Mouse (Mus musculus): Measurements from ENCODE around the gene Wdr77. TPM values are rescaled to one million over a fixed set of nuclear protein-coding genes. Genes with fewer than 3 reads are reported as not detected.
"Not testable (repeated sequence)": the region's sequence is repeated elsewhere in the genome, so short reads cannot be mapped to it uniquely, and the experiment has no call there.

Wdr77 gene
- polyA plus RNA-seq (2015; fragmentation: Nextera tagmentation; extraction: Ambion mirVana): 85.9 and 86.6 TPM in 2 replicates

GRCm38 (mm10) chr3:105958974-105959580, at the start of gene Wdr77:
TSS of gene Wdr77 (plus strand) at chr3:105959369.
- Histone ChIP-seq H3K4me2 (ENCODE audit: low read depth, low read length) (peak within 1 kb of the TSS; percentile 96), H3K9ac (ENCODE audit: low read length) (peak within 1 kb of the TSS; percentile 97), H3K27me3 (ENCODE audit: control insufficient read depth, insufficient read depth, low read length) (no peaks in the 10 kb centered on the region), H3K4me1 (ENCODE audit: control insufficient read depth, insufficient read depth, low read length) (peaks cover 26% of the 10 kb centered on the region), H3K4me3 (ENCODE audit: low read length) (peak within 1 kb of the TSS; percentile 95), H3K36me3 (ENCODE audit: control insufficient read depth, insufficient read depth) (peaks cover 27% of the 10 kb centered on the region), H3K27ac (ENCODE audit: low read length) (peak within 1 kb of the TSS; percentile 94), H3K9me3 (replicated peaks; ENCODE audit: control insufficient read depth, low read length) (no peaks in the 10 kb centered on the region)
- under 1% methylated on average over 52 of the region's 52 CpGs for WGBS
- ATAC-seq (replicated peaks; ENCODE audit: extremely low read depth, insufficient read depth, low FRiP score): peak; percentile 97

GRCm38 (mm10) chr3:105910519-105911190, 48.5 kb upstream of the Wdr77 start:
- no peaks in the 10 kb centered on the region for H3K27me3 ChIP-seq (ENCODE audit: control insufficient read depth, insufficient read depth, low read length)
- WGBS: 67% methylated on average over 11 of the region's 11 CpGs
- ATAC-seq (replicated peaks; ENCODE audit: extremely low read depth, insufficient read depth, low FRiP score): no peak

GRCm38 (mm10) chr3:105912097-105912880, 46.9 kb upstream of the Wdr77 start:
- ATAC-seq (replicated peaks; ENCODE audit: extremely low read depth, insufficient read depth, low FRiP score): no peak
- 54% methylated on average over 9 of the region's 9 CpGs for WGBS
- H3K9ac ChIP-seq (ENCODE audit: low read length): no peak overlapping the region

More at GRCm38 (mm10) chr3:105910519-105911190, 48.5 kb upstream of the Wdr77 start:
- no peak overlapping the region for H3K27ac ChIP-seq (ENCODE audit: low read length)
- no peak overlapping the region for H3K4me2 ChIP-seq (ENCODE audit: low read depth, low read length)
- no peak overlapping the region for H3K4me3 ChIP-seq (ENCODE audit: low read length)
- no peaks in the 10 kb centered on the region for H3K36me3 ChIP-seq (ENCODE audit: control insufficient read depth, insufficient read depth)
- no peak overlapping the region for H3K9ac ChIP-seq (ENCODE audit: low read length)
- no peaks in the 10 kb centered on the region for H3K9me3 ChIP-seq (replicated peaks; ENCODE audit: control insufficient read depth, low read length)
- peaks cover 20% of the 10 kb centered on the region for H3K4me1 ChIP-seq (ENCODE audit: control insufficient read depth, insufficient read depth, low read length)

GRCm38 (mm10) chr3:105913839-105914681, 45.1 kb upstream of the Wdr77 start:
- Histone ChIP-seq H3K9me3 (replicated peaks; ENCODE audit: control insufficient read depth, low read length) (no peaks in the 10 kb centered on the region), H3K4me1 (ENCODE audit: control insufficient read depth, insufficient read depth, low read length) (peaks cover 24% of the 10 kb centered on the region), H3K36me3 (ENCODE audit: control insufficient read depth, insufficient read depth) (no peaks in the 10 kb centered on the region), H3K27me3 (ENCODE audit: control insufficient read depth, insufficient read depth, low read length) (no peaks in the 10 kb centered on the region), H3K27ac (ENCODE audit: low read length) (peak overlapping the region; percentile 50), H3K4me3 (ENCODE audit: low read length) (no peak overlapping the region), H3K9ac (ENCODE audit: low read length) (no peak overlapping the region), H3K4me2 (ENCODE audit: low read depth, low read length) (peak overlapping the region; percentile 41; the same call in 1 of the 2 replicates)
- 12% methylated on average over 10 of the region's 10 CpGs for WGBS
- peak; percentile 64; the same call in 1 of the 2 replicates for ATAC-seq (replicated peaks; ENCODE audit: extremely low read depth, insufficient read depth, low FRiP score)

More at GRCm38 (mm10) chr3:105912097-105912880, 46.9 kb upstream of the Wdr77 start:
- Histone ChIP-seq H3K27me3 (ENCODE audit: control insufficient read depth, insufficient read depth, low read length) (no peaks in the 10 kb centered on the region), H3K9me3 (replicated peaks; ENCODE audit: control insufficient read depth, low read length) (no peaks in the 10 kb centered on the region), H3K4me1 (ENCODE audit: control insufficient read depth, insufficient read depth, low read length) (peaks cover 20% of the 10 kb centered on the region), H3K4me3 (ENCODE audit: low read length) (no peak overlapping the region), H3K4me2 (ENCODE audit: low read depth, low read length) (no peak overlapping the region), H3K36me3 (ENCODE audit: control insufficient read depth, insufficient read depth) (no peaks in the 10 kb centered on the region), H3K27ac (ENCODE audit: low read length) (no peak overlapping the region)

GRCm38 (mm10) chr3:105915281-105915680, 43.9 kb upstream of the Wdr77 start:
- H3K9ac ChIP-seq (ENCODE audit: low read length): no peak overlapping the region
- H3K27ac ChIP-seq (ENCODE audit: low read length): no peak overlapping the region
- H3K4me1 ChIP-seq (ENCODE audit: control insufficient read depth, insufficient read depth, low read length): peaks cover 24% of the 10 kb centered on the region
- ATAC-seq (replicated peaks; ENCODE audit: extremely low read depth, insufficient read depth, low FRiP score): no peak
- H3K9me3 ChIP-seq (replicated peaks; ENCODE audit: control insufficient read depth, low read length): no peaks in the 10 kb centered on the region
- H3K36me3 ChIP-seq (ENCODE audit: control insufficient read depth, insufficient read depth): no peaks in the 10 kb centered on the region
- 31% methylated on average over 1 of the region's 1 CpGs for WGBS
- H3K27me3 ChIP-seq (ENCODE audit: control insufficient read depth, insufficient read depth, low read length): no peaks in the 10 kb centered on the region
- no peak overlapping the region for H3K4me2 ChIP-seq (ENCODE audit: low read depth, low read length)
- no peak overlapping the region for H3K4me3 ChIP-seq (ENCODE audit: low read length)

GRCm38 (mm10) chr3:105916455-105916854, 42.7 kb upstream of the Wdr77 start:
- H3K4me2 ChIP-seq (ENCODE audit: low read depth, low read length); H3K4me3 ChIP-seq (ENCODE audit: low read length); ATAC-seq (replicated peaks; ENCODE audit: extremely low read depth, insufficient read depth, low FRiP score); H3K27ac ChIP-seq (ENCODE audit: low read length); H3K9ac ChIP-seq (ENCODE audit: low read length); H3K36me3 ChIP-seq (ENCODE audit: control insufficient read depth, insufficient read depth); H3K9me3 ChIP-seq (replicated peaks; ENCODE audit: control insufficient read depth, low read length); H3K27me3 ChIP-seq (ENCODE audit: control insufficient read depth, insufficient read depth, low read length): not testable (repeated sequence)
- peaks cover 24% of the 10 kb centered on the region for H3K4me1 ChIP-seq (ENCODE audit: control insufficient read depth, insufficient read depth, low read length)

- Histone ChIP-seq H3K27me3 (ENCODE audit: control insufficient read depth, insufficient read depth, low read length) (no peaks in the 10 kb centered on the region), H3K4me3 (ENCODE audit: low read length) (no peak overlapping the region), H3K4me1 (ENCODE audit: control insufficient read depth, insufficient read depth, low read length) (peaks cover 24% of the 10 kb centered on the region), H3K4me2 (ENCODE audit: low read depth, low read length) (no peak overlapping the region), H3K27ac (ENCODE audit: low read length) (no peak overlapping the region), H3K9ac (ENCODE audit: low read length) (no peak overlapping the region), H3K36me3 (ENCODE audit: control insufficient read depth, insufficient read depth) (no peaks in the 10 kb centered on the region), H3K9me3 (replicated peaks; ENCODE audit: control insufficient read depth, low read length) (no peaks in the 10 kb centered on the region)
- ATAC-seq (replicated peaks; ENCODE audit: extremely low read depth, insufficient read depth, low FRiP score): no peak
- WGBS: 40% methylated on average over 10 of the region's 10 CpGs
Measured at GRCm38 (mm10) chr3:105917656-105918354, 41.4 kb upstream of the Wdr77 start.

- Histone ChIP-seq H3K27ac (ENCODE audit: low read length) (no peak overlapping the region), H3K4me1 (ENCODE audit: control insufficient read depth, insufficient read depth, low read length) (peaks cover 24% of the 10 kb centered on the region), H3K9me3 (replicated peaks; ENCODE audit: control insufficient read depth, low read length) (no peaks in the 10 kb centered on the region), H3K4me2 (ENCODE audit: low read depth, low read length) (no peak overlapping the region), H3K4me3 (ENCODE audit: low read length) (no peak overlapping the region), H3K36me3 (ENCODE audit: control insufficient read depth, insufficient read depth) (no peaks in the 10 kb centered on the region), H3K27me3 (ENCODE audit: control insufficient read depth, insufficient read depth, low read length) (no peaks in the 10 kb centered on the region), H3K9ac (ENCODE audit: low read length) (no peak overlapping the region)
- ATAC-seq (replicated peaks; ENCODE audit: extremely low read depth, insufficient read depth, low FRiP score): no peak
- 53% methylated on average over 3 of the region's 3 CpGs for WGBS
Measured at GRCm38 (mm10) chr3:105918355-105918745, 40.8 kb upstream of the Wdr77 start.
